Mouse (Mus musculus): ENCODE data around the gene Ufd1.

Ufd1 gene

DNA sequence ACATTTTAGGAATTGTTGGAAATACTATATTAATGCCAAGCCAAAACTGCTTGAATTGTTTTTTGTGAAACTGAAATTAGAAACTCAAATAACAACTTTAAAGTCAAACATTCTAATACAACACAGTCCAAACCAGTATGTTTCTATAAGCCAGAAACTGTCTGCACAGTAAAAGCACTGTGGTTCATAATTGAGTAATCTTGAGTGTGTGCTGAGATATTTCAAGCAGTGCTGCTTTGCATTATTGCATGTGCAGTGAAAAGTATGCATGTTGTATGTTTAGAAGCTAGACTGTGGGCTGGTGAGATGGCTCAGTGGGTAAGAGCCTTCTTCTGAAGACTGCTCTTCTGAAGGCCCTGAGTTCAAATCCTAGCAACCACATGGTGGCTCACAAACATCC, 72.5 kb downstream of the Ufd1 start:
- DNase-seq (ENCODE audit: low spot score in 2 of 2): no peak
